Mouse (Mus musculus) stomach, postnatal 0 days (tissue): ENCODE data around the gene Fndc9. TPM values are rescaled to one million over a fixed set of nuclear protein-coding genes. Genes with fewer than 3 reads are reported as not detected.

Source experiments
- ATAC-seq: fragments of 200-750 bp; cut with Nextera tagmentation; 2 replicates; pipeline ENCODE4 v1.8.0; 2017; ENCODE audit not compliant: low FRiP score, low TSS enrichment
- DNase-seq: peaks from one replicate; pipeline ENCODE4 v3.0.0-alpha.2; 2016; ENCODE audit warnings: low spot score
- H3K27ac ChIP-seq: fragments of 300-500 bp; sonication (generic); replicated peaks from 2 replicates; pipeline ENCODE4 v1.5.1; 2014; ENCODE audit warnings: mild to moderate bottlenecking, control low read depth
- H3K27me3 ChIP-seq: fragments of 300-500 bp; sonication (generic); 2 replicates; pipeline ENCODE4 v1.6.1; 2014; ENCODE audit warnings: low read length; ENCODE audit not compliant: control insufficient read depth, insufficient read depth
- H3K36me3 ChIP-seq: fragments of 300-500 bp; sonication (generic); 2 replicates; pipeline ENCODE4 v1.6.1; 2014; ENCODE audit warnings: low read length, mixed read lengths; ENCODE audit not compliant: control insufficient read depth, insufficient read depth
- H3K4me1 ChIP-seq: fragments of 300-500 bp; sonication (generic); replicated peaks from 2 replicates; pipeline ENCODE4 v1.6.1; 2014; ENCODE audit warnings: antibody characterized with exemption; ENCODE audit not compliant: control insufficient read depth, insufficient read depth
- H3K4me2 ChIP-seq: fragments of 300-500 bp; sonication (generic); replicated peaks from 2 replicates; pipeline ENCODE4 v1.6.1; 2014; ENCODE audit warnings: low read depth, mild to moderate bottlenecking, control low read depth, moderate library complexity
- H3K4me3 ChIP-seq: fragments of 300-500 bp; sonication (generic); 2 replicates; pipeline ENCODE4 v1.5.1; 2014; ENCODE audit warnings: low read depth, low read length, control low read depth
- H3K9ac ChIP-seq: fragments of 300-500 bp; sonication (generic); 2 replicates; pipeline ENCODE4 v1.6.1; 2014; ENCODE audit warnings: mild to moderate bottlenecking, low read length, control low read depth, mixed read lengths
- H3K9me3 ChIP-seq: fragments of 300-500 bp; sonication (generic); 2 replicates; pipeline ENCODE4 v1.6.1; 2016; ENCODE audit warnings: low read length; ENCODE audit not compliant: control insufficient read depth
- CTCF ChIP-seq: IDR thresholded peaks from 2 replicates; pipeline ENCODE4 v1.5.1; 2016; ENCODE audit warnings: antibody characterized with exemption, low read depth, mild to moderate bottlenecking, moderate library complexity
- EP300 ChIP-seq: optimal IDR thresholded peaks from 2 replicates; pipeline ENCODE3; 2016; ENCODE audit warnings: antibody characterized with exemption
- WGBS: fragments of 180-500 bp; shearing (Covaris S2); extraction: QIAGEN DNeasy Blood & Tissue Kit; methylation state at CpG from one replicate; pipeline ENCODE4 v1.1.7; 2014; 5-methylcytosine and 5-hydroxymethylcytosine counted together
- polyA plus RNA-seq: library from polyadenylated mRNA; unstranded; fragments of >200 nt; fragmentation: Nextera tagmentation; extraction: Ambion mirVana; gene quantifications from 2 replicates; pipeline ENCODE4 v1.2.1, GENCODE M21; 2015

Gene Fndc9
- polyA plus RNA-seq, 1 experiment from 2014 or later, result 6.9 TPM

GRCm38 (mm10) chr11:46263291-46263690, 28.0 kb downstream of the Fndc9 start:
- no peaks in the 10 kb centered on the region for H3K4me1 ChIP-seq
- no peak overlapping the region for H3K4me2 ChIP-seq
- H3K27me3 ChIP-seq, result no peaks in the 10 kb centered on the region
- H3K9ac ChIP-seq, result no peak overlapping the region
- no peak overlapping the region for H3K4me3 ChIP-seq
- 89% methylated on average over 11 of the region's 11 CpGs for WGBS
- no peak overlapping the region for H3K27ac ChIP-seq
- ATAC-seq (no peak), DNase-seq (no peak)
- no peaks in the 10 kb centered on the region for H3K36me3 ChIP-seq
- H3K9me3 ChIP-seq, result no peaks in the 10 kb centered on the region
- TF ChIP-seq EP300 (no peak), CTCF (no peak)

GRCm38 (mm10) chr11:46264584-46264983, 29.3 kb downstream of the Fndc9 start:
- H3K4me1 ChIP-seq, result no peaks in the 10 kb centered on the region
- no peak overlapping the region for H3K27ac ChIP-seq
- TF ChIP-seq EP300, result no peak
- TF ChIP-seq CTCF, result no peak
- 54% methylated on average over 3 of the region's 3 CpGs for WGBS
- no peaks in the 10 kb centered on the region for H3K9me3 ChIP-seq
- no peaks in the 10 kb centered on the region for H3K27me3 ChIP-seq
- no peak overlapping the region for H3K4me2 ChIP-seq
- H3K36me3 ChIP-seq, result no peaks in the 10 kb centered on the region
- H3K9ac ChIP-seq, result no peak overlapping the region
- H3K4me3 ChIP-seq, result no peak overlapping the region
- ATAC-seq, result no peak
- DNase-seq, result no peak

GRCm38 (mm10) chr11:46265031-46265786, 29.9 kb downstream of the Fndc9 start:
- Histone ChIP-seq H3K36me3 (no peaks in the 10 kb centered on the region), H3K27me3 (no peaks in the 10 kb centered on the region), H3K4me3 (no peak overlapping the region), H3K4me1 (no peaks in the 10 kb centered on the region), H3K9ac (no peak overlapping the region), H3K27ac (0 out of 2 replicates have a peak overlapping the region, but pooled peaks have one; percentile 18), H3K4me2 (no peak overlapping the region), H3K9me3 (no peaks in the 10 kb centered on the region)
- 66% methylated on average over 11 of the region's 11 CpGs for whole genome bisulfite sequencing
- DNase-seq (no peak), ATAC-seq (no peak)
- TF ChIP-seq EP300 (no peak), CTCF (no peak)

DNA sequence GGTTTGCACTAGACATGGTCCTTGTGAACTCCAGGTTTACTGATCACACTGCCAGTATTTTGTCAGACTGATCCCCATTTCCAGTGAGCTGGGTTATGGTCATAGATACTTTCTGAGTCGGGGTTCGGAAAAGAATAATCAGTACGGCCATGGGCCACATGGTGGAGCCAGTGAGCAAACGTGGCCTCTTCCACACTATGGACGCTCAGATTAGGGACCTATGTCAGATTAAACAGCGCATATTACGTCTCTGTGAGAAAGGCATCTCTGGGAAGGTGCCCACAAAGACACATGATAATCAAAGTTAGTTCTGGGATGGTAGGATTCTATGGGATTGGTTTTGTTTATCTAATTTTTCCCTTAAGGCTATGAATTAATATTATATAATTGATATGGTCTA, 33.7 kb downstream of the Fndc9 start:
- H3K4me2 ChIP-seq, result no peak overlapping the region
- H3K27ac ChIP-seq, result no peak overlapping the region
- WGBS, result 23% methylated on average over 7 of the region's 7 CpGs
- no peak overlapping the region for H3K9ac ChIP-seq
- peak; percentile 55; the same call in 1 of the 2 replicates for ATAC-seq
- H3K9me3 ChIP-seq, result no peaks in the 10 kb centered on the region
- TF ChIP-seq EP300 (no peak), CTCF (peak; percentile 87)
- no peaks in the 10 kb centered on the region for H3K27me3 ChIP-seq
- H3K4me1 ChIP-seq, result no peaks in the 10 kb centered on the region
- DNase-seq, result peak; percentile 43
- no peaks in the 10 kb centered on the region for H3K36me3 ChIP-seq
- no peak overlapping the region for H3K4me3 ChIP-seq

- H3K4me2 ChIP-seq, result no peak overlapping the region
- no peaks in the 10 kb centered on the region for H3K36me3 ChIP-seq
- H3K9ac ChIP-seq, result no peak overlapping the region
- DNase-seq (no peak), ATAC-seq (no peak)
- TF ChIP-seq EP300 (no peak), CTCF (no peak)
- no peak overlapping the region for H3K4me3 ChIP-seq
- H3K9me3 ChIP-seq, result no peaks in the 10 kb centered on the region
- no peaks in the 10 kb centered on the region for H3K27me3 ChIP-seq
- no peaks in the 10 kb centered on the region for H3K4me1 ChIP-seq
- WGBS, result 70% methylated on average over 9 of the region's 9 CpGs
- no peak overlapping the region for H3K27ac ChIP-seq
Observed at GRCm38 (mm10) chr11:46269391-46269790, 34.1 kb downstream of the Fndc9 start.

- no peak for ATAC-seq
- no peak overlapping the region for H3K9ac ChIP-seq
- H3K4me2 ChIP-seq, result no peak overlapping the region
- no peaks in the 10 kb centered on the region for H3K9me3 ChIP-seq
- no peak overlapping the region for H3K27ac ChIP-seq
- no peaks in the 10 kb centered on the region for H3K36me3 ChIP-seq
- H3K4me3 ChIP-seq, result no peak overlapping the region
- TF ChIP-seq EP300 (no peak), CTCF (no peak)
- WGBS, result 58% methylated on average over 3 of the region's 3 CpGs
- H3K27me3 ChIP-seq, result no peaks in the 10 kb centered on the region
- no peak for DNase-seq
- no peaks in the 10 kb centered on the region for H3K4me1 ChIP-seq
Observed at GRCm38 (mm10) chr11:46269893-46270292, 34.6 kb downstream of the Fndc9 start.
